Mouse (Mus musculus): ENCODE measurements around the gene Xcr1.

Gene Xcr1

GRCm38 (mm10) chr9:123861929-123862328 lies at the start of gene Xcr1:
Xcr1 (minus strand) TSS chr9:123862029.
- no peak for DNase-seq (ENCODE audit: low spot score)

- DNase-seq (ENCODE audit: low spot score): no peak
Measured at GRCm38 (mm10) chr9:123872049-123872448, 10.2 kb upstream of the Xcr1 start.

GRCm38 (mm10) chr9:123869167-123869784 lies 7.4 kb upstream of the Xcr1 start:
- DNase-seq (ENCODE audit: low spot score): no peak

- DNase-seq (ENCODE audit: low spot score): no peak
Measured at GRCm38 (mm10) chr9:123863641-123864040, 1.8 kb upstream of the Xcr1 start.

GRCm38 (mm10) chr9:123862895-123863616 lies 1.2 kb upstream of the Xcr1 start:
- DNase-seq (ENCODE audit: low spot score): no peak

GRCm38 (mm10) chr9:123856836-123857235 lies 5.0 kb downstream of the Xcr1 start:
- no peak for DNase-seq (ENCODE audit: low spot score)

GRCm38 (mm10) chr9:123852449-123853390 lies 9.1 kb downstream of the Xcr1 start:
- no peak for DNase-seq (ENCODE audit: low spot score)

GRCm38 (mm10) chr9:123851713-123852448 lies 9.9 kb downstream of the Xcr1 start, which contains the start of gene Fyco1:
Fyco1 (minus strand) TSS chr9:123851899.
- peak; percentile 93 for DNase-seq (ENCODE audit: low spot score)

GRCm38 (mm10) chr9:123851062-123851712 lies 10.6 kb downstream of the Xcr1 start:
- peak; percentile 47 for DNase-seq (ENCODE audit: low spot score)

- peak; percentile 14 for DNase-seq (ENCODE audit: low spot score)
Measured at GRCm38 (mm10) chr9:123850705-123851061, 11.1 kb downstream of the Xcr1 start.

GRCm38 (mm10) chr9:123849976-123850695 lies 11.7 kb downstream of the Xcr1 start:
- DNase-seq (ENCODE audit: low spot score): no peak

- no peak for DNase-seq (ENCODE audit: low spot score)
Measured at GRCm38 (mm10) chr9:123846490-123846889, 15.3 kb downstream of the Xcr1 start.

GRCm38 (mm10) chr9:123845120-123845519 lies 16.7 kb downstream of the Xcr1 start:
- peak; percentile 31 for DNase-seq (ENCODE audit: low spot score)

GRCm38 (mm10) chr9:123844468-123844867 lies 17.4 kb downstream of the Xcr1 start:
- no peak for DNase-seq (ENCODE audit: low spot score)

- no peak for DNase-seq (ENCODE audit: low spot score)
Measured at GRCm38 (mm10) chr9:123840243-123840642, 21.6 kb downstream of the Xcr1 start.

- no peak for DNase-seq (ENCODE audit: low spot score)
Measured at GRCm38 (mm10) chr9:123835851-123836250, 26.0 kb downstream of the Xcr1 start.

- DNase-seq (ENCODE audit: low spot score): no peak
Measured at GRCm38 (mm10) chr9:123828916-123829315, 32.9 kb downstream of the Xcr1 start.

GRCm38 (mm10) chr9:123826631-123827030 lies 35.2 kb downstream of the Xcr1 start:
- DNase-seq (ENCODE audit: low spot score): no peak

GRCm38 (mm10) chr9:123818601-123819000 lies 43.2 kb downstream of the Xcr1 start:
- no peak for DNase-seq (ENCODE audit: low spot score)

GRCm38 (mm10) chr9:123815996-123816395 lies 45.8 kb downstream of the Xcr1 start:
- no peak for DNase-seq (ENCODE audit: low spot score)

- DNase-seq (ENCODE audit: low spot score): no peak
Measured at GRCm38 (mm10) chr9:123815444-123815843, 46.4 kb downstream of the Xcr1 start.

Measured in spleen, adult 12 weeks (tissue).